Mouse (Mus musculus): ENCODE results near the gene Thrsp. TPM values are rescaled to one million over a fixed set of nuclear protein-coding genes. Genes with fewer than 3 reads are reported as not detected.

Thrsp gene
- polyA plus RNA-seq, 1 experiment from 2014 or later: 2.2 TPM

Other genes with a start within 250 kb of the Thrsp start
- 3.8 and 4.1 TPM in 2 replicates for gene Usp35, start 85.7 kb downstream of the Thrsp start, polyA plus RNA-seq (2014; fragmentation: Nextera tagmentation; extraction: Ambion mirVana)
- 7.1 and 9.3 TPM in 2 replicates for gene Kctd21, start 85.4 kb downstream of the Thrsp start, polyA plus RNA-seq (2014; fragmentation: Nextera tagmentation; extraction: Ambion mirVana)
- gene Alg8, start 46.1 kb downstream of the Thrsp start, polyA plus RNA-seq (2014; fragmentation: Nextera tagmentation; extraction: Ambion mirVana): 10.4 and 11.1 TPM in 2 replicates
- gene Ndufc2, start 17.7 kb downstream of the Thrsp start, polyA plus RNA-seq (2014; fragmentation: Nextera tagmentation; extraction: Ambion mirVana): 499 and 550 TPM in 2 replicates
- 0.90 and 1.5 TPM in 2 replicates for gene Kctd14, start 33.6 kb upstream of the Thrsp start, polyA plus RNA-seq (2014; fragmentation: Nextera tagmentation; extraction: Ambion mirVana)
- 42.8 and 50.3 TPM in 2 replicates for gene Ints4, start 63.2 kb upstream of the Thrsp start, polyA plus RNA-seq (2014; fragmentation: Nextera tagmentation; extraction: Ambion mirVana)
- gene Aamdc, start 161.8 kb upstream of the Thrsp start, polyA plus RNA-seq (2014; fragmentation: Nextera tagmentation; extraction: Ambion mirVana): 43.8 and 51.5 TPM in 2 replicates
- 23.5 and 29.4 TPM in 2 replicates for gene Rsf1, start 162.2 kb upstream of the Thrsp start, polyA plus RNA-seq (2014; fragmentation: Nextera tagmentation; extraction: Ambion mirVana)

Measured in hindbrain, embryonic 14.5 days (tissue).